Mouse (Mus musculus): Measurements from ENCODE around the gene Tulp2. TPM values are rescaled to one million over a fixed set of nuclear protein-coding genes. Genes with fewer than 3 reads are reported as not detected.

The Tulp2 gene
- under 1 TPM in 1 of 2 experiments, not detected in 1; 0.16 TPM for total RNA-seq (2021)

DNA sequence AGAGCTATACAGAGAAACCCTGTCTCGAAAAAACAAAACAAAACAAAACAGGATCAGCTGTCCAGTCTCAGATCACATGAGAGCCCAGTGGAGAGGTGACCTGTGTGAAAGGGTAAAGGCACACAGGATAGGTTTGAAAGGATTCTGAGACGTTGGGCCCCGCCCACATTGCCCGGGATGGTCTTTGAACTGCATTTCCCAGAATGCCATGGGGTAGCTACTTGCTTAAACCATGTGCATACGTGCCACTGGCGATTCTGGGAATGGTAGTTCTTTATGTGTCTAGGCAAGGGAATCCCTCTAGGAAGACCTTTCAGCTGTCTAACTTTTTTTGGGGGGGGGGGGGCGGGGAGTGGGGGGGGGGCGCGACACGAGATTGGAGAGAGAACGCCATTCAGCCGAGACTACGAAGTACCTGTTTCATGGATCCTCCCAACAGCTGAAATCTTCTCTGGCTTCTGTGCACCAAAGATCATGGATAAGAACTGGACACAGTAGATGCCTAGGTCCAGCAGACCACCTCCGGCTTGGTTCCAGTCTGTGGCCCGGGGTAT lies at the start of gene Tulp2:
Gene Tulp2, plus strand, starts transcription at position 504 of the 554 bp plus-strand sequence.
- DNase-seq, result peak in 1 of 2 experiments; percentile 55
- intact Hi-C loops (cut with DNase I), result no loop called here

DNA sequence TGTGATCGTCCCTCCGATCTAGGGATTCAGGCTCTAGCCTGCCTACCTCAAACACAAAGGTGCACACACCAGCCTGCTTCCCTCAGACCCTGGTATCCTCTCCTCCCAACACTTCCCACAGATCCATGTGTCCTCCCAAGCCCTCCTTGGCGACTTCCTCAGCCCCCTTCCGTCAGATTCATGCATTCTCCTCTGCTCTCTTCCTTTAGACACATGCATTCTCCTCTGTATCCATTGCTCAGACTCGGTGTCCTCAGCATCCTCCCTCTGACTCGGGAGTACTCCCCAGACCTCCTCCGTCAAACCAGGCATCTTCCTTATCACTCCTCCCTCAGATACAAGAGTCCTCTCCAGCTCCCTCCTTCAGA lies 47.9 kb upstream of the Tulp2 start:
- no peak for DNase-seq
- intact Hi-C loops (cut with DNase I), result loop anchor here (2.0 to 5.0 kb wide), 2 partner anchors 27 to 37 kb away; partner anchors contain the start of gene Snrnp70

DNA sequence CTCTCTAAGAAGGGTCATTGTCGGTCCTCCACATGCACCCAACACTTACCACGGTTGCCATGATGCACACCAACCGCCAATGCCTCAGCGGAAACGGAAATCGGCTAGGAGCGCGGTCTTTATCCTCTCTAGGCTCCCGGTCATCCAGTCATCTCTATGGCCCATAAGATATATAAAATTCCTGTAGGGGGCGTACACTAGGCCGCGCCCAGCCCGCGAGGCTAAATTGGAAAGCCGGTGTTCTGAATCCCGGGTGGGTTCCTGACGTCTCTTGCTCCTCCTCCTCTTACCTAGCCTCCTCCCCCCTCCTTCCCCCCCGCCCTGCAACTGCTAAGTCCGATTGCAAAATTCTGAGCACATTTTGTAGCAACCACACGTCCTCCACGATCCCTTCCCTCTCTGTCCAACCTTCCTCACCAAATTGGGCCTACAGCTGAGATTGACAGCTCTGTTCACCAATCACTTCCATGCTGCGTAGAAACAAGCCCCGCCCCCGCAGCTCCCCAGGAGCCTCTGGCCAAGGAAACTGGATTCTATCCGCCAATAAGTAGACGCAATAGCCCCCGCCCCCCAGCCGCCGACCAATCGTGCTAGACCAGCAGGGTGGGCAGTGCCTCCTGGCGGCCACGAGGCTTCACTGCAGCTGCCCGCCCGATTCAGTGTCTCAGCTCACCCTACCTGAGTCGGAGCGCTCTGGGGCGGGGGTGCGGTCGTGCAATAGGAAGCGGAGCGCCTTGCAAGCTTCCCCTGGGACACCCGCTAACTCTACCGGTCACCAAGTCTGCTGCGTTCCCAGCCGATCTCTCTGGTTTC lies 47.3 kb upstream of the Tulp2 start, which contains the start of gene Gys1:
Gene Gys1, plus strand, starts transcription at position 642 of the 813 bp plus-strand sequence.
- intact Hi-C loops (cut with DNase I), result loop anchor here (5.0 kb wide), 1 partner anchor 37 kb away; the partner anchor contains the start of gene Snrnp70
- peak; percentile 99 to 100 for DNase-seq

DNA sequence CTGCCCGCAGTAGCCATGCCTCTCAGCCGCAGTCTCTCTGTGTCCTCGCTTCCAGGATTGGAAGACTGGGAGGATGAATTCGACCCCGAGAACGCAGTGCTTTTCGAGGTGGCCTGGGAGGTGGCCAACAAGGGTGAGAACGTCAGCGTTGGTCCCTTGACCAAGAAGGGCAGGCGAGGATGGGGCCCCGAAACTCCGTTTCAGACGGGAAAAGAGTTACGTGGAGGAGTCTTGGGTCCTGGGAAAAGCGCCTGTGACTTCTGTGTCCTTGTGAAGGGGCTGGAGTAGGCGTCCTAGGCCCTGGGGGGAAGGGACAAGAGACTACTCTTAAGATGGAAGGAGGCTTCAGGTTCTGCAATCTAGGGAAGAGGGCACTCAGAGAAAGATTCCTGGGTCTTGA lies 46.6 kb upstream of the Tulp2 start:
- DNase-seq, result no peak
- intact Hi-C loops (cut with DNase I), result no loop called here

DNA sequence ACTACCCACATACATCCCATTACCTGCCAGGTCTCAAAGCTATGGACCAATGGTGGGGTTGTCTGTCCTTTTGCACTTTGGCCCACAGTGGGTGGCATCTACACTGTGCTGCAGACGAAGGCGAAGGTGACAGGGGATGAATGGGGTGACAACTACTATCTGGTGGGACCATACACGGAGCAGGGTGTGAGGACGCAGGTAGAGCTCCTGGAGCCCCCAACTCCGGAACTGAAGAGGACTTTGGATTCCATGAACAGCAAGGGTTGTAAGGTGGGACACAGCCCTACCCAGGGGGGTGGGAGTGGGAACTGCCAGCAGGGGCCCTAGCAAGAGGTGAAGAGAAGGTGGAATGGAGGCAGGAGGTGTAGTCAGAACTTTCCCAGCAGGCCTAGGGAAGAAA lies 45.2 kb upstream of the Tulp2 start:
- intact Hi-C loops (cut with DNase I), result no loop called here

DNA sequence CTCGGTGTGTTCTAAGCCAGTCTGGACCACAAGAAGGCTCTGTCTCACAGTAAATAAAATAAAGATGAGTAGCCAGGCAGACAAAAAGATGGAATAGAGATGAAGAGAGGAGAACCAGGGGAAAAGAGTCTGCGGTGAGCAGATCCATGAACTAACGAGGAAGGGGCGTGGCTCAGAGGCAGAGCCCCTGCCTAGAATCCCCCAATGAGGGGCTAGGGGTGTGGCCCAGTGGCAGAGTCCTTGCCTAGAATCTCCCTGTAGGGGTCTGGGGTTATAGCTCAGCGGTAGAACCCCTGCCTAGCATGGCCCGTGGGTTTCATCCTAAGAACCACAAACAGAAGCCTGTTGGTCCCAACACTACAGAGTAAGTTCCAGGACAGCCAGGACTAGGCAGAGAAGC lies 44.6 kb upstream of the Tulp2 start:
- DNase-seq, result no peak
- intact Hi-C loops (cut with DNase I), result no loop called here

More for the DNA sequence above, 45.2 kb upstream of the Tulp2 start:
- DNase-seq, result no peak

DNA sequence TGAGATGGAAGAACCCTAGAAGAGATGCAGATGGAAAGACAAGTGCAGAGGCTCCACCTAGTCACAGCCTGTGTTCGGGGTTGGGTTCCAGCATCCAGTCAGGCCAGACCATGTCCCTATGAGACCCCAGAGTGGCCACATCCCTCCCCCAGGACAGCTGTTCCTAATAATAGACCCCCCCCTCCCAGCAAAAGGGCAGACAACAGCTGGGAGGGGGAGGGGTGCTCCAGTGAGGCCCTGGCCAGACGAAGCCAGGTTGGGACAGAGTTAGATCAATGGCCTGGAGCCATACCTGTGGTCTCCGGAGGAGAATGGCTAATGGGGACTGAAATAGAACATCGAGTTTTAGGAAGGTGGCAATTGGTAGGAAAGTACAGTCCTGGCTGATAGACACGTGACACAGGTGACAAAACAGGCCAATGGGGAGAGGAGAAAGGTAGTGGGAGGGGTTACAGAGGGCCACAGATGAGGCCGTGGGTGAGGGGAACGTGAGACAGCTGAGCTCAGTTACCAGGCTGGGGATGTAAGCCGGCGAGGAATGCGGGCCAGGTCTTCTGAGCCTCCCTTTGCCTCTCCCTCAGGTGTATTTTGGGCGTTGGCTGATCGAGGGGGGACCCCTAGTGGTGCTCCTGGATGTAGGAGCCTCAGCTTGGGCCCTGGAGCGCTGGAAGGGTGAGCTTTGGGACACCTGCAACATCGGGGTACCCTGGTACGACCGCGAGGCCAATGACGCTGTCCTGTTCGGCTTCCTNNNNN lies 44.0 kb upstream of the Tulp2 start, which contains the start of gene Ruvbl2:
Gene Ruvbl2, minus strand, starts transcription at position 576 of the 756 bp plus-strand sequence.
- no peak for DNase-seq
- intact Hi-C loops (cut with DNase I), result no loop called here

DNA sequence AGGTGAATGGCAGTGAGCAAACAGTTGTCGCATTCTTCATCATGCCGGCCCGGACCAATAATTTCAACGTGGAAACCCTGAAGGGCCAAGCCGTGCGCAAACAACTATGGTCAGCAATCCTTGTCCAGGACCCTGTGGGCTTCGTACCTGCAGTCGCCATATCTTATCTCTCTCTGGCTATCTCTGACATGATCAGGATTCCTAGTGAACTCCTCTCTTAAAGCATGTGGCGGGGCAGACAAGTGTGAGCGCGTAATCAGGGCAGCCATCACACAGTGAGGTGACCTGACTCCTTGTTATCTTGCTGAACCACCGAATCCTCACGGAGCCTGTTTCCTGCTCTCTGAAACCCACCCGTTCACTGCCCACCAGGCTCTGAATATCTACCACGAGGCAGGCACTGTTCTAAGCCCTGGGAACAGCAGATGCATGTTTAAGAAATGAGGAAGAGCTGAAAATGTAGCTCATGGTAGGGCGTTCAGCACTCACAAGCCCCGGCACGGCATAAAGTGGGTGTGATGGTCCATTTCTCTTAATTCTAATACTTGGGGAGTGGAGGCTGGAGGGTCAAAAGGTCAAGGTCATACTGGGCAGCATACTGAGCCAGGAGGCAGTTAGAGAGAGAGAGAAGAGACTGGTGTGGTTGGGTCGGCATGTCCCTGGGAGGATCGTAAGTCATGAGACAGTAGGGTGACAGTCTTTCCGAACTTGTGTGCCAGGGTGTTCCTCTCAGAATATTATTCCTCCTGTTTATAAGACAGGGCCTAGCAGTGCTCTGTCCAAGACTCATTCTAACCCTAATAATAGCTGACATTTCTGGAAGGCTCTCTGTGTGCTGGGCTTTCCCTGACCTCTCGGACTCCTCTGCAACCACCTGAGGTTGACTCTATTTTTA lies 37.9 kb upstream of the Tulp2 start:
- intact Hi-C loops (cut with DNase I), result no loop called here
- DNase-seq, result no peak

DNA sequence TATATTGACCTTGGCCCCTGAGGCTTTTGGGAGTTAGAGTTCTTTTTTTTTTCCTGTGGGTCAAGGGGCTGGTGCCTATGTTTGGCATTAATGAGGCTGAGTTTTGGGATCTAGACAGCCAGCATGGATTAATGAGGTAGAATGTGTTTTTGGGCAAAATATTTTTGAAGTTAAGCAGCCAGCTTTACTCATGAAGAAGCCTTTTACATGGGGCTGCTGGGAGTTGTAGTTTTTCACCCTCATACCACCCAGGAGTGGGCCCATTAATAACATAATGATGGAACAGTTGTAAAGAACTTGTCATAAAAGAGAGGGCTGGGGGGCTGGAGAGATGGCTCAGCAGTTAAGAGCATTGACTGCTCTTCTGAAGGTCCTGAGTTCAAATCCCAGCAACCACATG lies 35.1 kb upstream of the Tulp2 start:
- intact Hi-C loops (cut with DNase I), result no loop called here

DNA sequence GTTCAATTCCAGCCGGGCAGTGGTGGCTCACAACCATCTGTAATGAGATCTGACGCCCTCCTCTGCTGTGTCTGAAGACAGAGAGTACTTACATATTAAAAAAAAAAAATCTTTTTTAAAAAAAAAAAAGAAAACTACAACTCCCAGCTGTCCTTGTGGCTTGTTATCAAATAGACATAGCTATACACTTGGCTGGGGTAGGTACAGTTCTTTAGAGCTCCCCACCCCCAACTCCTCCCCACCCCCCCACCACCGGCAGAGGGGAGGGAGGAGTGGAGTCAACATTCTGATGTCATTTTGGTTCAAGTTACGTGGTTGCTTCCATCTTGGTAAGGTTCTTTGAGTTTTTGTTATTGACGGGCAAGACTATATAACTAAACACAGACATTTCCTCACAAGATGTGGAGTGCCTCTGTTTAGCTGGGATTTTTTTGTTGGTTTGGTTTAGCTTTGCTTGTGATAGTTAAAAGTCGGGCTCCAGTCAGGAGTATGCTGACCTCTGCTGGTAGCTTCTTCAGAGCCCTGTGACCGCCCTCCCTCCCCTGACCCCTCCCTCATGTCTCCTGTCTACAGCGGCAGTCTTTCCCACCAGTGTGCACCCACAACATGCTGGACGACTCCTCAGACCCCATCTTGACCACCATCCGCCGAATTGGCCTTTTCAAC lies 34.2 kb upstream of the Tulp2 start:
- no peak for DNase-seq
- intact Hi-C loops (cut with DNase I), result no loop called here

More for the DNA sequence above, 35.1 kb upstream of the Tulp2 start:
- DNase-seq, result no peak

DNA sequence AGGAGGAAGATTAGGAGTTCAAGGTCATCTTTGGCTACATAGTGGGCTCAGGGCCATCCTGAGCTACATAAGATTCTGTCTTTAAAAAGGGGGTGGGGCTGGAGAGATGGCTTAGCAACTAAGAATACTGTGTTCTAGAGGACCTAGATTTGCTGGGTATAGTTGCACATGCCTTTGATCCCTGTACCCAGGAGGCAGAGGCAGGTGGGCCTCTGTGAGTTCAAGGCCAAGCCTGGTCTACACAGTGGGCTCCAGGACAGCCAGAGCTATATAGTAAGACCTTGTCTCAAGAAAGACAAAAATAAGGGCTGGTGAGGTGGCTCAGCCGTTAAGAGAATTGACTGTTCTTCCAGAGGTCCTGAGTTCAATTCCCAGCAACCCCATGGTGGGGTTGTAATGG lies 31.7 kb upstream of the Tulp2 start:
- DNase-seq, result no peak
- intact Hi-C loops (cut with DNase I), result loop anchor here (2.0 kb wide), 1 partner anchor 111 kb away; no protein-coding TSS in a partner anchor

DNA sequence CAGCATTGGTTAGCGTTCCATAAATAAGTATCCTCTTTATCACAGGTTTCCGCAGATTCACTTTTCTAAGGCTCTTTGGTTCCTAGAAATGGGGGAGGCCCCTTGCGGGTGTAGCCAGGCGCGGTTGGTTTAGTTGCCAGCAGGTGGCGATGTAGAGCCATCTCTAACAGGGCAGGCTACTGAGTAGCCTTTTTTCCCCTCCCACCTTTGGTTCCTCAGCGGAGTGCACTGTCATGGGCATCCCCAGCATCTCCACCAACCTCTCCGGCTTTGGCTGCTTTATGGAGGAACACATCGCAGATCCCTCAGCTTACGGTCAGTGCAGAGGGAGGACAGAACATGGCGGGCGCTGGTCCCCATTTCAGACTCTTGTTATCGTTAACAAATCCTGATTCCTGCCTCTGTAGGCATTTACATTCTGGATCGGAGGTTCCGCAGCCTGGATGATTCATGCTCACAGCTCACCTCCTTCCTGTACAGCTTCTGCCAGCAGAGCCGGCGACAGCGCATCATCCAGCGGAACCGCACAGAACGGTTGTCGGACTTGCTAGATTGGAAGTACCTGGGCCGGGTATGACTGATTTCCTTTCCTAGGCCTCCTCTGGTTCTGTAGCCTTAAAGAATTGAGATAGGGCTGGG lies 30.2 kb upstream of the Tulp2 start:
- peak; percentile 83 to 89 for DNase-seq
- intact Hi-C loops (cut with DNase I), result loop anchor here (2.0 kb wide), 1 partner anchor 109 kb away; no protein-coding TSS in a partner anchor

DNA sequence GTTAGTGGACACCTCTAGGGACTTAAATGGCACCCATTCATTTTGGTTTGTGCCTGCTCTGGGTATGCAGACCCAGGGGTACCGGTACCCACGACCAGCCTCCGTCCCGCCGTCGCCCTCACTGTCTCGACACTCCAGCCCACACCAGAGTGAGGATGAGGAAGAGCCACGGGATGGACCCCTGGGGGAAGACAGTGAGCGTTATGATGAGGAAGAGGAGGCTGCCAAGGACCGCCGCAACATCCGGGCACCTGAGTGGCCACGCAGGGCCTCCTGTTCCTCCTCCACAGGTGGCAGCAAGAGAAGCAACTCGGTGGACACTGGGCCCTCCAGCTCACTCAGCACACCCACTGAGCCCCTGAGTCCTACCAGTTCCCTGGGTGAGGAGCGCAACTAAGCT lies 26.7 kb upstream of the Tulp2 start:
- intact Hi-C loops (cut with DNase I), result no loop called here
- DNase-seq, result no peak

DNA sequence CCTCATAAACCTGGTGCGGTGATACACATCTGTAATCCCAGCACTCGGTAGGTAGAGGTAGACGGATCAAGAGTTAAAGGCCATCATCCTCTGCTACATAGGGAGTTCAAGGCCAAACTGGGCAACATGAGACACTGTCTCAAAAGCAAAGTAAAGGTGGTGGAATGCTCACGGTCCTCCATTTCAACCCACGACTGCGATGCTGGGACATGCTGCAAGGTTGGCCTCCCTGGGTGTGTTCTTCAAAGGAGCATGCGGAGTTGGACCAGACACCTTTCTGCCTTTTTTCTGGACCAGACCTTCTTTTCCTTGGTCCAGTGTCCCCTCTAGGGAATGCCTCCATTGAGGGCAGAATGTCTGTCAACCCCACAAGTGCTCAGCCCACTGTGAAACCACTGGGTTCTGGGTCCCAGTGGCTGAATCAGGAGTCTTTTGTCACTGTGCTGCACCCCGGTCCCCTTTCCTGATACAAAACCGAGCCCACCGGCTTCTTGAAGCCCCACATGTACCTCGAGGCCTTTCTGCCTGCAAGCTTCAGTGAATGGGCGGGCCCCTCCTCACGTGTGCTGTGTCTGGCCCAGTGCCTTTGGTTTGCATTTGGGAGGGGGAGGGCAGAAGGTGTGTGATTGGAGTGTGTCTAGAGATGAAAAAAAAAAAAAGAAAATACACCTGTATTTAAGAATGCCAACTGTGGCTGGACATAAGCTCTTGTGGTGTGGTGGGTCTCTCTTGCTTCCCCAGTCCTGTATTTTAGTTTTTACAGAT lies 25.6 kb upstream of the Tulp2 start:
- no peak for DNase-seq
- intact Hi-C loops (cut with DNase I), result no loop called here

DNA sequence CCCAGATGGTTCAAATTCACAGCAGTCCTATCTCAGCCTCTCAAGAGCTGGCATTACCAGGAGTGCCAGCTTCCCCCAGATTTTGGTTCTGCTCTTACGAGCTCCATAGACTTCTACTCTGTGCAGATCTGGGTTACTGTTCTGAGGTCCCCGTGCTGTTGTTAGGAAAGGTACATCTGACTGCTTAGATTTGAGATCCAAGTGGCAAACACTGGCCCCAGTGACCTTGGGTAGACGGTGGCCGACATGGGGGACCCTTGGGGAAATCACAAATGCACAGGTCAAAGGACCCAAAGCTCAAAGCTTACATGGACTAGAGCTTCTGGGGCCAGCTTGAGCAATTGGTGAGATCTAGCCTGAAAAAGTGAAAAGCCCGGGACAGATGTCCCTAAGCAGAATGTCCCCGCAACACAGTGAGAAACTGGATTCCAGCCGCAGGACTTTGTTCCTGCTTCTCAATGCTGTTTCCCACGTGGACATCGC lies 24.9 kb upstream of the Tulp2 start:
- intact Hi-C loops (cut with DNase I), result no loop called here
- no peak for DNase-seq

DNA sequence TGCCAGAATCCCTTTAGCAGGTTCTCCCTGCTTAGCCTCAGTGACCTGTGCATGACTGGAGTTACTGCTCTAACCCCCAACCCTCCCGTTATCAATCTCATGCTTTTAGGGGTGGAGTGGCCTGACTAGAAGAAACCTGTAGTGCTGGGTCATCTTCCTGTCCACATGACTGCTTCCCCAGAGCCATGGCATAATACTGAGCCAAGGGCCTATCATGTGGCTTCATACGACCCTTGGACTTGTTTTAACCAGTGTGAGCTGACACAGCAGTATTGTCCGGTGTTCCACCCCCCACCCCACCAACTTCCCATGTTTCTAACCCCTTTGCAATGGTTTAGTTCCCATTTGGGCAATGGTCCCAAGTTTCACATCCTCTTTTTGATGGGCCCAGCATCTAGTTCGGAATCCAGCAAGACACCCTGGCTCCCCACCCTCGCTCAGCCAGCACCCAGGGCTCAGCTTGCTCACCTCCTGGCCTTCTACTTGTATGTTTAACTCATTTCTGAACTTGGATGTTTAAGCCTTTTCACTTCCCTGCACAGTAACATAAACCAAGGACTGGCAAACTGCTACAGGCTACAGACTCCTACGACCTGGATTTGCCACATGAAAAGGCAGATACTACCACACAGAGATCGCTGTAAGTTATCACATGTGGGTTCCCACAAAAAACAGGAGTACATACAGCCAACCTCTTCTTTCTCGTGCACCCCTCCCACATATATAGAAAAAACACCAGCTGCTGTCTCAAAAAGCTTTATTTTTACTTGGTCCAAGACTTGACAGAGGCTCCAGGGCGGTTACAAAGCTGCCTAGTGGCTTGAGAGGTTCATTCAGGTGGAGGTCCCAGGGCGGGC lies 24.2 kb upstream of the Tulp2 start:
- DNase-seq, result no peak
- intact Hi-C loops (cut with DNase I), result no loop called here
